Mouse (Mus musculus) intestine, embryonic 16.5 days (tissue): ENCODE results near the gene Fgfr2. TPM values are rescaled to one million over a fixed set of nuclear protein-coding genes. Genes with fewer than 3 reads are reported as not detected.
"Not testable (repeated sequence)": the region's sequence is repeated elsewhere in the genome, so short reads cannot be mapped to it uniquely, and the experiment has no call there.

Source experiments
- ATAC-seq: fragments of 200-750 bp; cut with Nextera tagmentation; 2 replicates; pipeline ENCODE4 v1.8.0; 2017; ENCODE audit warnings: moderate TSS enrichment, moderate library complexity
- H3K27ac ChIP-seq: fragments of 300-500 bp; sonication (generic); 2 replicates; pipeline ENCODE4 v1.5.1; 2014; ENCODE audit warnings: mild to moderate bottlenecking, low read length
- H3K27me3 ChIP-seq: fragments of 300-500 bp; sonication (generic); replicated peaks from 2 replicates; pipeline ENCODE4 v1.6.1; 2014; ENCODE audit warnings: low read length, control low read depth, mixed read lengths; ENCODE audit not compliant: control insufficient read depth, insufficient read depth
- H3K36me3 ChIP-seq: fragments of 300-500 bp; sonication (generic); 2 replicates; pipeline ENCODE4 v1.6.1; 2014; ENCODE audit warnings: low read length, control low read depth; ENCODE audit not compliant: control insufficient read depth, insufficient read depth
- H3K4me1 ChIP-seq: fragments of 300-500 bp; sonication (generic); 2 replicates; pipeline ENCODE4 v1.6.1; 2014; ENCODE audit warnings: low read length, control low read depth, mixed read lengths; ENCODE audit not compliant: control insufficient read depth, insufficient read depth
- H3K4me2 ChIP-seq: fragments of 300-500 bp; sonication (generic); 2 replicates; pipeline ENCODE4 v1.6.1; 2014; ENCODE audit warnings: low read depth, low read length, control low read depth
- H3K4me3 ChIP-seq: fragments of 300-500 bp; sonication (generic); 2 replicates; pipeline ENCODE4 v1.5.1; 2014; ENCODE audit warnings: mild to moderate bottlenecking, low read length
- H3K9ac ChIP-seq: fragments of 300-500 bp; sonication (generic); 2 replicates; pipeline ENCODE4 v1.6.1; 2014; ENCODE audit warnings: low read depth, low read length
- H3K9me3 ChIP-seq: fragments of 300-500 bp; sonication (generic); 2 replicates; pipeline ENCODE4 v1.6.1; 2016; ENCODE audit warnings: low read length, control low read depth; ENCODE audit not compliant: control insufficient read depth
- WGBS: fragments of 180-500 bp; shearing (Covaris S2); extraction: QIAGEN DNeasy Blood & Tissue Kit; methylation state at CpG from one replicate; pipeline ENCODE4 v1.1.7; 2014; 5-methylcytosine and 5-hydroxymethylcytosine counted together
- polyA plus RNA-seq: library from polyadenylated mRNA; unstranded; fragments of >200 nt; fragmentation: Nextera tagmentation; extraction: Ambion mirVana; gene quantifications from 2 replicates; pipeline ENCODE4 v1.2.1, GENCODE M21; 2015

Gene Fgfr2
- polyA plus RNA-seq, 1 experiment from 2014 or later: 47.3 TPM

GRCm38 (mm10) chr7:132541566-132541965 lies 581.6 kb downstream of the Fgfr2 start:
- 74% methylated on average over 3 of the region's 3 CpGs for WGBS
- H3K27me3 ChIP-seq: no peaks in the 10 kb centered on the region
- H3K9me3 ChIP-seq: no peaks in the 10 kb centered on the region
- H3K27ac ChIP-seq: no peak overlapping the region
- no peak for ATAC-seq
- H3K4me1 ChIP-seq: peaks cover 5% of the 10 kb centered on the region; the same call in 1 of the 2 replicates
- H3K36me3 ChIP-seq: no peaks in the 10 kb centered on the region
- H3K9ac ChIP-seq: no peak overlapping the region
- H3K4me3 ChIP-seq: no peak overlapping the region
- H3K4me2 ChIP-seq: no peak overlapping the region

- peaks cover 5% of the 10 kb centered on the region; the same call in 1 of the 2 replicates for H3K4me1 ChIP-seq
- H3K27me3 ChIP-seq: no peaks in the 10 kb centered on the region
- no peak overlapping the region for H3K9ac ChIP-seq
- H3K4me3 ChIP-seq: no peak overlapping the region
- WGBS: 69% methylated on average over 4 of the region's 4 CpGs
- H3K36me3 ChIP-seq: no peaks in the 10 kb centered on the region
- H3K27ac ChIP-seq: no peak overlapping the region
- no peak for ATAC-seq
- H3K4me2 ChIP-seq: no peak overlapping the region
- no peaks in the 10 kb centered on the region for H3K9me3 ChIP-seq
Observed at GRCm38 (mm10) chr7:132540597-132540996, 582.6 kb downstream of the Fgfr2 start.

- no peak overlapping the region for H3K4me2 ChIP-seq
- ATAC-seq: no peak
Observed at GRCm38 (mm10) chr7:132529206-132529605, 593.9 kb downstream of the Fgfr2 start.

GRCm38 (mm10) chr7:132513419-132513982 lies 609.6 kb downstream of the Fgfr2 start:
- no peaks in the 10 kb centered on the region for H3K9me3 ChIP-seq
- ATAC-seq: peak; percentile 92
- H3K27ac ChIP-seq: 0 out of 2 replicates have a peak overlapping the region, but pooled peaks have one; percentile 10
- no peak overlapping the region for H3K4me2 ChIP-seq
- H3K27me3 ChIP-seq: no peaks in the 10 kb centered on the region
- H3K36me3 ChIP-seq: no peaks in the 10 kb centered on the region
- H3K4me3 ChIP-seq: no peak overlapping the region
- WGBS: 47% methylated on average over 7 of the region's 7 CpGs
- no peak overlapping the region for H3K9ac ChIP-seq
- H3K4me1 ChIP-seq: peaks cover 18% of the 10 kb centered on the region

More at GRCm38 (mm10) chr7:132529206-132529605, 593.9 kb downstream of the Fgfr2 start:
- Histone ChIP-seq H3K9ac (no peak overlapping the region), H3K4me3 (no peak overlapping the region), H3K36me3 (no peaks in the 10 kb centered on the region), H3K9me3 (no peaks in the 10 kb centered on the region), H3K4me1 (0 out of 2 replicates have a peak, but pooled peaks cover 5% of the 10 kb centered on the region), H3K27ac (no peak overlapping the region), H3K27me3 (no peaks in the 10 kb centered on the region)
- WGBS: 79% methylated on average over 3 of the region's 3 CpGs

GRCm38 (mm10) chr7:132509110-132509509 lies 614.0 kb downstream of the Fgfr2 start:
- Histone ChIP-seq H3K4me2 (no peak overlapping the region), H3K4me1 (peaks cover 17% of the 10 kb centered on the region), H3K4me3 (no peak overlapping the region), H3K27me3 (no peaks in the 10 kb centered on the region), H3K27ac (no peak overlapping the region), H3K36me3 (no peaks in the 10 kb centered on the region), H3K9me3 (no peaks in the 10 kb centered on the region), H3K9ac (no peak overlapping the region)
- ATAC-seq: no peak
- 63% methylated on average over 2 of the region's 2 CpGs for WGBS

- Histone ChIP-seq H3K4me1 (0 out of 2 replicates have a peak, but pooled peaks cover 8% of the 10 kb centered on the region), H3K9ac (no peak overlapping the region), H3K36me3 (no peaks in the 10 kb centered on the region), H3K9me3 (no peaks in the 10 kb centered on the region), H3K4me3 (no peak overlapping the region), H3K27ac (no peak overlapping the region), H3K4me2 (no peak overlapping the region), H3K27me3 (no peaks in the 10 kb centered on the region)
- ATAC-seq: no peak
- 56% methylated on average over 4 of the region's 4 CpGs for whole genome bisulfite sequencing
Observed at GRCm38 (mm10) chr7:132507361-132507760, 615.8 kb downstream of the Fgfr2 start.

- WGBS: 56% methylated on average over 5 of the region's 5 CpGs
Observed at GRCm38 (mm10) chr7:132506226-132506625, 616.9 kb downstream of the Fgfr2 start.

GRCm38 (mm10) chr7:132502445-132502844 lies 620.7 kb downstream of the Fgfr2 start:
- not testable (repeated sequence) for H3K27ac ChIP-seq, ATAC-seq, H3K9me3 ChIP-seq, H3K36me3 ChIP-seq, H3K27me3 ChIP-seq, H3K4me1 ChIP-seq, H3K9ac ChIP-seq, H3K4me3 ChIP-seq, H3K4me2 ChIP-seq

More at GRCm38 (mm10) chr7:132506226-132506625, 616.9 kb downstream of the Fgfr2 start:
- Histone ChIP-seq H3K9ac (0 out of 2 replicates have a peak overlapping the region, but pooled peaks have one; percentile 7), H3K27ac (no peak overlapping the region), H3K36me3 (no peaks in the 10 kb centered on the region), H3K4me1 (no peaks in the 10 kb centered on the region), H3K27me3 (no peaks in the 10 kb centered on the region), H3K9me3 (no peaks in the 10 kb centered on the region), H3K4me3 (no peak overlapping the region), H3K4me2 (no peak overlapping the region)
- ATAC-seq: no peak

GRCm38 (mm10) chr7:132497142-132497541 lies 626.0 kb downstream of the Fgfr2 start:
- Histone ChIP-seq H3K4me3 (no peak overlapping the region), H3K9me3 (no peaks in the 10 kb centered on the region), H3K36me3 (no peaks in the 10 kb centered on the region), H3K9ac (no peak overlapping the region), H3K4me2 (no peak overlapping the region), H3K27me3 (no peaks in the 10 kb centered on the region), H3K27ac (no peak overlapping the region), H3K4me1 (peaks cover 3% of the 10 kb centered on the region; the same call in 1 of the 2 replicates)
- no peak for ATAC-seq
- WGBS: 92% methylated on average over 3 of the region's 3 CpGs

GRCm38 (mm10) chr7:132494263-132494662 lies 628.9 kb downstream of the Fgfr2 start:
- no peaks in the 10 kb centered on the region for H3K36me3 ChIP-seq
- H3K4me2 ChIP-seq: no peak overlapping the region
- WGBS: 33% methylated on average over 4 of the region's 4 CpGs
- peaks cover 3% of the 10 kb centered on the region; the same call in 1 of the 2 replicates for H3K4me1 ChIP-seq
- no peaks in the 10 kb centered on the region for H3K9me3 ChIP-seq
- H3K9ac ChIP-seq: no peak overlapping the region
- H3K4me3 ChIP-seq: no peak overlapping the region
- peak; percentile 52 for ATAC-seq
- no peaks in the 10 kb centered on the region for H3K27me3 ChIP-seq
- H3K27ac ChIP-seq: no peak overlapping the region
